Mouse (Mus musculus): Measurements from ENCODE around the gene Hmga2.
"Not testable (repeated sequence)": the region's sequence is repeated elsewhere in the genome, so short reads cannot be mapped to it uniquely, and the experiment has no call there.

Gene Hmga2

DNA sequence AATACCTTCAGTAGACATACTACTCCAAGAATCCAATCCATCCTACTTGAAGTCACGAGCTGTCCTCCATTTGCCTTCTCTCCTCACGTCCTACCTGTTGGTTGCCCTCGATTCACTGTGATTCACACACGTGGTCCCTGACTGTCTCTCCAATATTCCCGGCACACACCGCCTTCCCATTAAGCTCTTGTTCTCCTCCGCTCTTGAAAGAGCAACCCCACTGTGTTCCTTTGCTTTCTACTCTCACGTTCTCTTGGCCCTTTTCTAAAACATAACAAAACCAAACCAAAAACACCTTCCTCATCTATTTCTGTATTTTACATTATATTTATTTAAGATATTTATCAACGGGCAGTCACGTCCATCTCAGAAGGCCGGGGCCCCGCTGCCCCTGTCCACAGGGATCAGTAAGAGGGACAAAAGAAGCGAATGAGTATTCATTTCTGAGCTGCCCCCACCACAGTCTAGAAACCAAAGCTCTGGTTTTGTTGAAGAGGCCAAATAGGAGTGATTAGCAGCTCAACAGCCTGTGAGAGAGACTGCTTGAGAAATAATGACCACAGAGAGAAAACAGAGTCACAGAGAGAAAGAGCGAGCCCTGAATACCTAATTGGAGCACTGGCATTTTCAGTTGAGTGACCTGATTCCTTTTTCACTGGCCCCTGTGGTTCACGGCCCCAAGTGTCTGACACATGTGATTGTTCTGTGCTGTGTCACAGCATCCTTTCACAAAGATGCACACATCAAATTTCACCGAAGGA, 131.5 kb downstream of the Hmga2 start:
- DNase-seq (ENCODE audit: low spot score) = no peak

DNA sequence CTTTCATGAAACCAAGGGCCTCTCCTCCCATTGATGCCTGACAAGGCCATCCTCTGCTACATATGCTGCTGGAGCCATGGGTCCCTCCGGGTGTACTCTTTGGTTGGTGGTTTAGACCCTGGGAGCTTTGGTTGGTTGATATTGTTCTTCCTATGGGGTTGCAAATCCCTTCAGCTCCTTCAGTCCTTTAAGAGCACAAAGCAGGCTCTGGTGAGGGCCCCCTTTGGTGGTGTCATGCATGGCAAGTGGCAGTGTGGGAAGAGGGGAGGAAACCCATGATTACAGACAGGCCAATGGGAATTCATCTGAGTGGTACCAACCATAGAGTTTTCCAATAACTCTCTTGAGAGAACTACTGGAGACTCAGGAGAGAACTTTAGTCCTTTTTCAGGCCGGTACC, 136.4 kb downstream of the Hmga2 start:
- DNase-seq (ENCODE audit: low spot score) = not testable (repeated sequence)

DNA sequence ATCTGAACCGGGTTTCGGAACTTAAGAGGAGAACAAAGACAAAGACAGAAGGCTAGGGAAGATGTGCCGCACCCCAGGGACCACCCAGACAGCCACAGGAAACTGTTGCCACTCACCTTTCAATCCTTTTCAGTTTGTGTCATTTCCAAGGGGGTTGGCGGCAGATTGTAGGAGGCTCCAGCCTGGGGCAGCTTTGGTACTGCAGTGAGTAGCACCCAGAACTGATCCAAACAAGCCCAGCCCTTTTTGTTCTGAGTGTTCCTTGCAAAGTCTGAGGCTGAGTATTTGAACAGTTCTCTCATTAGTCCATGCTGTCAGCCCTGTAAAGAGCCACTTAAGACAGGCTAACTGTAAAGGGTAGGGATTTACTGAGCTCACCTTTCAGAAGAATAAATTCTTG, 136.9 kb downstream of the Hmga2 start:
- DNase-seq (ENCODE audit: low spot score) = no peak

DNA sequence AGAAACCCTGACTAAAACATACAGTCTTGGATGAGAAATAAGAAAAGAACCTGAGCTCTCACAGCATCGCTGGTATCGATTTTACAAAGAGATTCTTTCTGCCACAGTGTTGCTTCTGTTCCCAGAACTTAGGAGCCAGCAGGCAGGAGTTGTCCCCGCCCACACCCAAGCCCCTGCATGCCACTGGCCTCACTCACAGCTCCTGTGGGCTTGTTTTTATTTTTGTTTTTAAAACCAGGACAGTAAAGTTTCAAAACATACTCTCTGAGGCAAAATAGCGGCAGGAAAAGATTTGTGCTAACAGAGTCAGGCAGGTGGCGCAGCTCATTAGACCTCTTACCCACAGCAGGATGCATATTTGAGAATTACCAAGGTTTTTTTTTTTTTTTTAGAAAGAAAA, 137.4 kb downstream of the Hmga2 start:
- no peak for DNase-seq (ENCODE audit: low spot score)

DNA sequence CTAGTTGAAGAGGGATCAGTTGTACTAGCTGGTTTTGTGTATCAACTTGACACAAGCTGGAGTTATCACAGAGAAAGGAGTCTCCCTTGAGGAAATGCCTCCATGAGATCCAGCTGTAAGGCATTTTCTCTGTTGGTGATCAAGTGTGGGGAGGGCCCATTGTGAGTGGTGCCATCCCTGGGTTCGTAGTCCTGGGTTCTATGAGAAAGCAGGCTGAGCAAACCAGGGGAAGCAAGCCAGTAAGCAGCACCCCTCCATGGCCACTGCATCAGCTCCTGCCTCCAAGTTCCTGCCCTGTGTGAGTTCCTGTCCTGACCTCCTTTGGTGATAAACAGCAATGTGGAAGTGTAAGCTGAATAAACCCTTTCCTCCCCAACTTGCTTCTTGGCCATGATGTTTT, 137.8 kb downstream of the Hmga2 start:
- DNase-seq (ENCODE audit: low spot score) = not testable (repeated sequence)

DNA sequence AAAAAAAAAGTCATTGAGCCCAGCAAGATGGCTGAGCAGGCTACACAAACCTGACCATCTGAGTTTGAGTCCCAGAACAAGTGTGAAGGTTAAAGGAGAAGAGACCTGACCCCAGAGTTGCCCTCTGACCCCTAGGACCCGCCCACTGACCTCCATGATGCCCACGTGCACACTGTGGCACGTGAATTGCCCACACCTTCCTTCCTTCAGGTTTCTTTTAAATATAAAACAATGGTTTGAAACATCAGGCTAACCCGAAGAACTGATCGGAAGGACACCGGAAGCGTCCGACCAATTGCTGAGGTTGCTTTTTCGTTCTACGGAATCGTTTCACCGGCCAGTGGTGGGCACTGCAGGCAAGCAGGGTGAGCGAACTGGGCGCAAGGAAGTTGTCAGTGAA, 148.3 kb downstream of the Hmga2 start:
- no peak for DNase-seq (ENCODE audit: low spot score)

DNA sequence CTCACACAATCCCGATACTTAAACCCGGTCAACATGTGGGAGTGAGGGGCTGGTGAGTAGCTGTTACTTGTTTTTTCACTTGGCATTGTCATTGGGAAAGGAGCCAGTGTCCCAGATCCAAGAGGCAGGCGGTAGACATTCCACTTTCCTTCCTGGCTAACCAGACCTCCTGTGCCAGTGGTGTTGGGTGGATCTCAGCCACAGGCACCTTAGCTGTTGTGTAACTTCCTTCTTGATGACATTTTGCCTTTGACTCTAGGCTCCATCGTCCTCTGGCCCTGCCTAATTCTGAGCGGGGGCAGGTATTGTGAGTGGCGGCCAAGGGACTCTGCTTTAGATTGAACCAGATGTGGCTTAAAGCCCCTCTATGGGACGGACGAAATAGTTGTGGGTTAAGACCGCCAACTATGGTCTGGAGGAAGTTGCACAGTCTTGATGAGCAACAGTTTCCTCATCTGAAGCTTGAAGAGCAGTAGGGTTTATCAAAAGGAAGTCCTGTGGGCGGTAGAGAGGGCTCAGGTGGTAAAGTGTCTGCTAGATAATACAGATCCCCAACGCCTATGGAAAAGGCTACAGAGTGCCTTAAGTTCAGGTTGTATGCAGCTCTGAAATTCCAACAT, 152.6 kb downstream of the Hmga2 start:
- DNase-seq (ENCODE audit: low spot score) = no peak

DNA sequence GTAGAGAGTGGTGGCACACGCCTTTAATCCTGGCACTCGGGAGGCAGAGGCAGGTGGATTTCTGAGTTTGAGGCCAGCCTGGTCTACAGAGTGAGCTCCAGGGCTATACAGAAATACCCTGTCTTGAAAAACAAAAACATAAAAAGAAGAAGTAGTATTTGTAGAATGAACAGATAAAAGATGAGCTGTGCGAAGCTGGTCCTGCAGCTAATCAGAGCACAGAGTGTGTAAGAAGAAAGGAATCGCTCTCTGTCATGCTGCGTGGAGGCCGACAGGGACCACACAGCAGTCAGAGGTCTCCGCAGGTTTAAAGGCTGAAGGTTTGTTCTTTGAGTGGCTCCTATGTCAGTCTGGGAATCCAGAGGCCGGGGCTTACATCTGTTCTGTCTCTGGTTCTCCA, 153.5 kb downstream of the Hmga2 start:
- no peak for DNase-seq (ENCODE audit: low spot score)

DNA sequence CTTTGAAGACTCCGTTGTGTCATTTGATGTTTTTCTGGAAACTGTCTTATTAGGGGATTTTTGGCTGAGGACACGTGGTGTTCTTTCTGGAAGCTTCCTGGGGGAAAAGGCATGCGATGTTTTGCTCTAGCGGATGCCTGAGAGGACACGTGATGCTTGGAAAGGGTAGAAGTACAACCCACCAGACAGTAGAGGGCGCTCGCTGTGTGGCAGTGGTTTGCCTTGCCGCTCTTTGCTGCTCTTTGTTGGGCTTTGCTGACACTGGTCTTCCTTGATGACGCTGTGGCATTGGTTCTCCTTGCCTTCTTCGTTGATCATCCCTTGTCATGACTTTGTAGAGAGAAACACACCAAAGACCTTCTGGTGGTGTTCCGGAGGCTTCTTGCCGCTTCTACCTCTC, 156.7 kb downstream of the Hmga2 start:
- DNase-seq (ENCODE audit: low spot score) = no peak
